16 mouse cellular contexts compared by ENCODE assay signal in the genomic region with DNA sequence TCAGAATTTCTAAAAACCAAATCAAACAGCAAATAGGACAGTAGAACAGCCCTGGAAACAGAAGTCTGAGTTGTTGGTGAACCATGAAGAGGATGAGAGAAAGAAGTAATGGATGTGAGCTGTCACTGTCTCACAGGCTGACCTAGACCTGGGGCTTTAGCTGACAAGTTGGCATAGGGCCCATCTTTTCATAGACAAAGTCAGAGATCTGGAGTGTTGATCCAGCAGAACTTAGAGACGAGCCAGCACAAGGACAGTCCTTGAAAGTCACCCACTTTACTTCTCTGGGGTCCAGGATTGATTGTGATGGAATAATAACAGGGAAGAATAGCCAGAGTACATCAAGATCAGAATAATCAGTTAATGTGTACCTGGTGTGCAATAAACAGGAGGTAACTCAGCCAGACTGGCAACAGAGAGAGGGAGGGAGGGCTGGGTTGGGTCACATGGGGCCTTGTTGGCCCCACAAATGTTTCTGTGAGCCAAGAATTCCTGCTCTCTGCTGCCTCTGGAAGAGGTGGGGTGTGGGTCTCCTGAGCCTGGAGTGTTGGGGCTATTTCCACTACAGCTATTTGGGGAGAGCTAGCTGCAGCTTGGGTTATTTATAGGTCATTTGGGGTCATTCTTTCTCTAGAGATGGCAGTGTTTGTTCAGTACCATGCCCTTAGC. TPM values are rescaled to one million over a fixed set of nuclear protein-coding genes. Genes with fewer than 3 reads are reported as not detected.
DNase-seq lines count a peak whose midpoint lies in the region; ATAC-seq lines count a peak whose summit lies in the region.
"Had no signal": no experiment of that assay in that cellular context is flagged by ENCODE, and none has a peak within 500 bp of the region (broad histone marks: within the 10 kb centered on the region; RNA-seq: fewer than 3 reads in every experiment).

No protein-coding gene starts in this region.

- no peaks in the 10 kb centered on the region for H3K4me1 ChIP-seq in embryonic facial prominence, embryonic 14.5 days (ENCODE audit: control insufficient read depth, insufficient read depth, low read length)
- no peaks in the 10 kb centered on the region for H3K4me1 ChIP-seq in embryonic facial prominence, embryonic 10.5 days
- H3K4me1 ChIP-seq in lung, embryonic 15.5 days = no peaks in the 10 kb centered on the region
- H3K4me1 ChIP-seq in intestine, embryonic 16.5 days (ENCODE audit: control insufficient read depth, insufficient read depth, low read length) = peaks cover 7% of the 10 kb centered on the region; the same call in 1 of the 2 replicates
- peaks cover 5% of the 10 kb centered on the region for H3K4me1 ChIP-seq in stomach, embryonic 16.5 days (ENCODE audit: control insufficient read depth, insufficient read depth, low read length)
- H3K4me1 ChIP-seq: embryonic facial prominence, embryonic 12.5 days; hindbrain, embryonic 10.5 days; neural tube, embryonic 15.5 days had no signal

- peak; percentile 55; the same call in 1 of the 2 replicates for ATAC-seq in embryonic facial prominence, embryonic 14.5 days (ENCODE audit: low read depth)
- ATAC-seq in lung, embryonic 15.5 days (ENCODE audit: borderline replicate concordance, extremely low read depth, low FRiP score, low TSS enrichment) = peak; percentile 46
- peak; percentile 85 for ATAC-seq in intestine, embryonic 16.5 days
- ATAC-seq in stomach, embryonic 16.5 days (ENCODE audit: insufficient read depth, low FRiP score) = no peak
- ATAC-seq: forebrain, embryonic 16.5 days; lung, postnatal 0 days had no signal

- WGBS in embryonic facial prominence, embryonic 14.5 days = 38% methylated on average over 1 of the region's 1 CpGs
- WGBS in embryonic facial prominence, embryonic 10.5 days = 82% methylated on average over 1 of the region's 1 CpGs
- WGBS in lung, embryonic 15.5 days = 30% methylated on average over 1 of the region's 1 CpGs
- WGBS in intestine, embryonic 16.5 days = 41% methylated on average over 1 of the region's 1 CpGs
- 45% methylated on average over 1 of the region's 1 CpGs for WGBS in stomach, embryonic 16.5 days

- no peak overlapping the region for H3K4me2 ChIP-seq in embryonic facial prominence, embryonic 14.5 days (ENCODE audit: low read depth, low read length)
- no peak overlapping the region for H3K4me2 ChIP-seq in lung, embryonic 15.5 days
- H3K4me2 ChIP-seq in intestine, embryonic 16.5 days (ENCODE audit: low read depth, low read length) = 0 out of 2 replicates have a peak overlapping the region, but pooled peaks have one; percentile 4
- no peak overlapping the region for H3K4me2 ChIP-seq in stomach, embryonic 16.5 days (ENCODE audit: low read depth, low read length)
- H3K4me2 ChIP-seq: embryonic facial prominence, embryonic 12.5 days; neural tube, embryonic 15.5 days had no signal

- no peaks in the 10 kb centered on the region for H3K27me3 ChIP-seq in embryonic facial prominence, embryonic 14.5 days (replicated peaks; ENCODE audit: control insufficient read depth, insufficient read depth, low read length)
- H3K27me3 ChIP-seq in embryonic facial prominence, embryonic 10.5 days (replicated peaks; ENCODE audit: low read depth, poor library complexity, severe bottlenecking) = no peaks in the 10 kb centered on the region
- no peaks in the 10 kb centered on the region for H3K27me3 ChIP-seq in lung, embryonic 15.5 days
- no peaks in the 10 kb centered on the region for H3K27me3 ChIP-seq in intestine, embryonic 16.5 days (replicated peaks; ENCODE audit: control insufficient read depth, insufficient read depth, low read length)
- no peaks in the 10 kb centered on the region for H3K27me3 ChIP-seq in stomach, embryonic 16.5 days (ENCODE audit: control insufficient read depth, insufficient read depth, low read length)
- H3K27me3 ChIP-seq: embryonic facial prominence, embryonic 12.5 days; neural tube, embryonic 15.5 days had no signal

- H3K9ac ChIP-seq in embryonic facial prominence, embryonic 14.5 days (ENCODE audit: low read depth, low read length) = no peak overlapping the region
- H3K9ac ChIP-seq in lung, embryonic 15.5 days = no peak overlapping the region
- no peak overlapping the region for H3K9ac ChIP-seq in intestine, embryonic 16.5 days (ENCODE audit: low read depth, low read length)
- H3K9ac ChIP-seq in stomach, embryonic 16.5 days (ENCODE audit: low read length) = 0 out of 2 replicates have a peak overlapping the region, but pooled peaks have one; percentile 21
- H3K9ac ChIP-seq: embryonic facial prominence, embryonic 12.5 days; neural tube, embryonic 15.5 days had no signal

- H3K27ac ChIP-seq in embryonic facial prominence, embryonic 14.5 days (replicated peaks; ENCODE audit: low read depth, low read length) = no peak overlapping the region
- H3K27ac ChIP-seq in embryonic facial prominence, embryonic 10.5 days (replicated peaks) = no peak overlapping the region
- no peak overlapping the region for H3K27ac ChIP-seq in lung, embryonic 15.5 days
- H3K27ac ChIP-seq in intestine, embryonic 16.5 days (ENCODE audit: low read length) = peak overlapping the region; percentile 20; the same call in 1 of the 2 replicates
- no peak overlapping the region for H3K27ac ChIP-seq in stomach, embryonic 16.5 days (ENCODE audit: low read length)
- H3K27ac ChIP-seq: embryonic facial prominence, embryonic 12.5 days; hindbrain, embryonic 10.5 days; neural tube, embryonic 15.5 days had no signal

- H3K36me3 ChIP-seq in embryonic facial prominence, embryonic 14.5 days (ENCODE audit: control insufficient read depth, insufficient read depth, low read length) = 0 out of 2 replicates have a peak, but pooled peaks cover 9% of the 10 kb centered on the region
- H3K36me3 ChIP-seq in embryonic facial prominence, embryonic 10.5 days (replicated peaks) = peaks cover 10% of the 10 kb centered on the region
- H3K36me3 ChIP-seq in lung, embryonic 15.5 days = no peaks in the 10 kb centered on the region
- H3K36me3 ChIP-seq in intestine, embryonic 16.5 days (ENCODE audit: control insufficient read depth, insufficient read depth, low read length) = no peaks in the 10 kb centered on the region
- no peaks in the 10 kb centered on the region for H3K36me3 ChIP-seq in stomach, embryonic 16.5 days (ENCODE audit: control insufficient read depth, insufficient read depth, low read length)

- no peak for DNase-seq in embryonic facial prominence, embryonic 14.5 days (ENCODE audit: low spot score)
- no peak for DNase-seq in embryonic facial prominence, embryonic 10.5 days (ENCODE audit: low spot score)
- no peak for DNase-seq in lung, postnatal 36 days
- no peak for DNase-seq in thymus, postnatal 10 days (ENCODE audit: low spot score in 2 of 2)
- no peak for DNase-seq in urinary bladder, postnatal 36 days (ENCODE audit: low spot score in 2 of 2)
- DNase-seq: B cell, adult 2 months; cerebellum, adult 8-10 months; midbrain, embryonic 14.5 days had no signal

- H3K4me3 ChIP-seq in embryonic facial prominence, embryonic 14.5 days (ENCODE audit: low read depth, low read length) = no peak overlapping the region
- no peak overlapping the region for H3K4me3 ChIP-seq in embryonic facial prominence, embryonic 10.5 days
- no peak overlapping the region for H3K4me3 ChIP-seq in lung, embryonic 15.5 days
- no peak overlapping the region for H3K4me3 ChIP-seq in intestine, embryonic 16.5 days (ENCODE audit: low read length)
- no peak overlapping the region for H3K4me3 ChIP-seq in stomach, embryonic 16.5 days (replicated peaks; ENCODE audit: low read length)
- H3K4me3 ChIP-seq: embryonic facial prominence, embryonic 12.5 days; hindbrain, embryonic 10.5 days; neural tube, embryonic 15.5 days had no signal

- no peaks in the 10 kb centered on the region for H3K9me3 ChIP-seq in embryonic facial prominence, embryonic 14.5 days (ENCODE audit: control insufficient read depth, low read length)
- H3K9me3 ChIP-seq in embryonic facial prominence, embryonic 10.5 days = no peaks in the 10 kb centered on the region
- no peaks in the 10 kb centered on the region for H3K9me3 ChIP-seq in lung, embryonic 15.5 days
- no peaks in the 10 kb centered on the region for H3K9me3 ChIP-seq in intestine, embryonic 16.5 days (ENCODE audit: control insufficient read depth, low read length)
- no peaks in the 10 kb centered on the region for H3K9me3 ChIP-seq in stomach, embryonic 16.5 days (replicated peaks; ENCODE audit: control insufficient read depth, low read length)
- H3K9me3 ChIP-seq: embryonic facial prominence, embryonic 12.5 days; hindbrain, embryonic 10.5 days; neural tube, embryonic 15.5 days had no signal

RNA-seq across cellular contexts. Expression of a gene that starts 10.9 kb away (rescaled TPM):
- 29.8 and 32.2 TPM in 2 replicates for polyA plus RNA-seq in embryonic facial prominence, embryonic 14.5 days (2014; fragmentation: Nextera tagmentation; extraction: Ambion mirVana)
- polyA plus RNA-seq in embryonic facial prominence, embryonic 10.5 days (2016; fragmentation: Nextera tagmentation; extraction: Ambion mirVana) = 39.7 and 41.7 TPM in 2 replicates
- polyA plus RNA-seq in lung, embryonic 15.5 days (2015; fragmentation: Nextera tagmentation; extraction: Ambion mirVana) = 36.4 and 37.8 TPM in 2 replicates
- 29.7 and 31.0 TPM in 2 replicates for polyA plus RNA-seq in intestine, embryonic 16.5 days (2015; fragmentation: Nextera tagmentation; extraction: Ambion mirVana)
- polyA plus RNA-seq in stomach, embryonic 16.5 days (2015; fragmentation: Nextera tagmentation; extraction: Ambion mirVana) = 28.4 and 31.9 TPM in 2 replicates

RNA-seq across cellular contexts. Expression of a gene that starts 10.9 kb away (rescaled TPM):
- polyA plus RNA-seq in embryonic facial prominence, embryonic 14.5 days (2014; fragmentation: Nextera tagmentation; extraction: Ambion mirVana) = 8.2 and 10.2 TPM in 2 replicates
- 27.4 and 32.6 TPM in 2 replicates for polyA plus RNA-seq in embryonic facial prominence, embryonic 10.5 days (2016; fragmentation: Nextera tagmentation; extraction: Ambion mirVana)
- polyA plus RNA-seq in lung, embryonic 15.5 days (2015; fragmentation: Nextera tagmentation; extraction: Ambion mirVana) = 17.2 and 18.6 TPM in 2 replicates
- polyA plus RNA-seq in intestine, embryonic 16.5 days (2015; fragmentation: Nextera tagmentation; extraction: Ambion mirVana) = 9.1 and 9.5 TPM in 2 replicates
- polyA plus RNA-seq in stomach, embryonic 16.5 days (2015; fragmentation: Nextera tagmentation; extraction: Ambion mirVana) = 11.6 and 12.0 TPM in 2 replicates

RNA-seq across cellular contexts. Expression of a gene that starts 24.9 kb away (rescaled TPM):
- 1.1 and 1.2 TPM in 2 replicates for polyA plus RNA-seq in embryonic facial prominence, embryonic 14.5 days (2014; fragmentation: Nextera tagmentation; extraction: Ambion mirVana)
- 2.3 TPM in 2 replicates for polyA plus RNA-seq in embryonic facial prominence, embryonic 10.5 days (2016; fragmentation: Nextera tagmentation; extraction: Ambion mirVana)
- 0.52 and 0.71 TPM in 2 replicates for polyA plus RNA-seq in lung, embryonic 15.5 days (2015; fragmentation: Nextera tagmentation; extraction: Ambion mirVana)
- 1.5 and 1.9 TPM in 2 replicates for polyA plus RNA-seq in intestine, embryonic 16.5 days (2015; fragmentation: Nextera tagmentation; extraction: Ambion mirVana)
- polyA plus RNA-seq in stomach, embryonic 16.5 days (2015; fragmentation: Nextera tagmentation; extraction: Ambion mirVana) = 0.57 and 0.94 TPM in 2 replicates
